Mouse (Mus musculus) large intestine, adult 2 months (tissue): ENCODE data around the gene B3galt5. TPM values are rescaled to one million over a fixed set of nuclear protein-coding genes. Genes with fewer than 3 reads are reported as not detected.
"Not testable (repeated sequence)": the region's sequence is repeated elsewhere in the genome, so short reads cannot be mapped to it uniquely, and the experiment has no call there.

Experiments
- DNase-seq: peaks from one replicate; pipeline ENCODE4 v3.0.0-alpha.2; 2012; ENCODE audit warnings: low read depth, low spot score
- WGBS: fragments of 180-500 bp; shearing (Covaris S2); methylation state at CpG from one replicate; pipeline ENCODE4 v1.1.7; 2018; 5-methylcytosine and 5-hydroxymethylcytosine counted together
- polyA plus RNA-seq: library from polyadenylated mRNA; depleted of rRNA; stranded (reverse); fragments of >200 nt; gene quantifications from 2 replicates; pipeline ENCODE4 v1.2.3, GENCODE M21; 2012

Gene B3galt5
- polyA plus RNA-seq, 1 experiment: 5.8 TPM

DNA sequence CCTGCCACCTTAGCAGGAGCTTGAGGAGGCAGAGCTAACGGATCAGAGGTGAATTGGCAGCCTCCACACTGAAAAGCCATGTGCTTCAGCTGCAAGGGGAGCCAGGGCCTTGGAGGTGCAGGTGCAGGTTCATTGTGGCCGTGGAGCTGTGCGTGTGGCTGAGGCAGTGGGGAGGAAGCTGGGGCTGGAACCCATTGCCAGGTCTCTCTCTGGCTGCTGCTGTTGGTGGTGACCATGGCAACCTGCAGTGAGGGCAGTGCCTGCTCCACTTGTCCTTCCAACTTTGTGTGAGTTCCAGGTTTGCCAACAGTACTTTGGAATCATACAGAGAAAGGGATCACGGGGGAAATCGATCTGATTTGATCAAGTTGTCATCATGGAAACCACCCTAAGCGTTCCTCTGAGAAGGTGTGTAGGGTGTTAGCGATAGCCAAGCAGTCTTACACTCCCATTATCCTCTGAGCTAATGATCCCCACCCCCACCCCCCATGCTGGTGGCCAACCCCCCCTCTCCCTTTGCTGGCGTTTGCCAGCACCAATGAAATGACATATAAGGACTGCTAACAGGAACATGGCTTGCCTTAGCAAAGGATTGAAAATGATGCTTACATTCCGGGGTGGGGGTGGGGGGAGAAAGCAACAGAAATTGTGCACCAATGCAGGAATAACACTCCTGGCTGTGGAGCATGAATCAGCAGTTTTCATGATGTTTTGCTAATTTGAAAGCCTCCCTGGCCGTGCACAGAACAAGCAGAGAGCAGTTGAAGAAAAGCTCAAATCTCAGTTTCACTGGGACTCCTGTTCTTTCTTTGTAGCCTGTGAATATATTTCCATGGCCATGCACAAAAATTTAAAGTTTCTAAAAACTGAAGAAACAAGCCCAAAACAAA lies 90.8 kb downstream of the B3galt5 start:
- 19% methylated on average over 10 of the region's 10 CpGs for WGBS
- DNase-seq: no peak

- 15% methylated on average over 9 of the region's 9 CpGs for WGBS
- DNase-seq: not testable (repeated sequence)
Measured at GRCm38 (mm10) chr16:96327251-96327650, 91.7 kb downstream of the B3galt5 start.

- WGBS: 72% methylated on average over 4 of the region's 4 CpGs
Measured at GRCm38 (mm10) chr16:96339570-96339969, 104.0 kb downstream of the B3galt5 start.

DNA sequence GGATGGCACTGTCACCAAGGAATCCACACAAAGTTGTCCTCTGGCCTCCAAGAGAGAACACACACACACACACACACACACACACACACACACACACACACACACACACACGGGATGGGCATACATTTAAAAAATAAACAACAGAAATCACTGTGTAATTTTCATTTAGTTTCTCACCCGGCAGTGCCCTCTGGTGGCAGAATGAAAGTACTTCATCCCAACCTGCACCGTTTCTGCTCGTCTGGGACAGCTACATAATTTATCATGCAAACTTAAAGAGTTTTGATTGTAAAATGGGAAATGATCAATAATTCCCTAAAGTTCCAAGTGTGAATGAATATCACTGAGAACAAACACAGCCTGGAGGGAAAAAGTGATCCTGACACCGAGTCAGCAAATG lies 105.7 kb downstream of the B3galt5 start:
- WGBS: 12% methylated on average over 5 of the region's 5 CpGs
- DNase-seq: no peak

More at GRCm38 (mm10) chr16:96339570-96339969, 104.0 kb downstream of the B3galt5 start:
- no peak for DNase-seq

DNA sequence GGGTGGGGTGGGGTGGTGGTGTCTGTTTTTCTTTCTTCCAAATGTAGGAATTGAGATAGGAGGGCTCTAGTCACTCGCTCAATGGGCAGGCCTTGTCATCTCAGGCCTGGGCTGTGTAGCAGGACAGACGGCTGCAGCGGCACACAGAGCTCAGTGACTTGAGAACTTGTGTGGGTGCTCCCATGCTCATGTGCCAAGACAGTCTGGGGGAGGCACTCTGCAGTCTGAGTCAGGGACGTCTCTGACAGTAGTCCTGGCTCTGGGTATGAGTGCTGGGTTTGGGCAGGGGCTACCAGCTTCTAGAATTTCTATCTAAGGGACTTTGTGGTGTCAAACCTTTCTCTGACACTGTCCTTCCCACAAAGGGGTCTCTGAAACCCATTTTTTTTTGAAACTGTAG lies 106.3 kb downstream of the B3galt5 start:
- WGBS: 89% methylated on average over 4 of the region's 4 CpGs
- DNase-seq: no peak

- WGBS: 4% methylated on average over 10 of the region's 10 CpGs
- no peak for DNase-seq
Measured at GRCm38 (mm10) chr16:96345117-96345516, 109.5 kb downstream of the B3galt5 start.

DNA sequence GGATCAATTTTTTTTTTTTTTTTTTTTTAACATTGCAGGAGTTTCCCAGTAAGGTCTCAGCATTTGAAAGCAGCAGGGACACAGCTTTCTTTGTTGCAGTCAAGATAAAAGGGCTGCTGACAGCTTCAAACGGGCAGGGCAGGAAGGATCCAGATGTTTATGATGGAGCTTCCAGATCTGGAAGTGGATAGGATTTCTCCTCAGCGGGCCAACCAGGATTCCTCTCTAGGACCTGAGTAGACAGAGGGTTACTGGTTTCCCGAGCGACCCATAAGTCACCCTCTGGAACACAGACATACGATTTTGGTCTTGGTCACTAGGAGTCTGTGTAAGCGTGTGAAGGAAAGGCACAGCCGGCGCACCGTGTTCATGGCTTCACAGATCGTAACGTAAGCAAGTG lies 112.5 kb downstream of the B3galt5 start:
- no peak for DNase-seq
- 55% methylated on average over 11 of the region's 11 CpGs for WGBS

- WGBS: 69% methylated on average over 5 of the region's 5 CpGs
- no peak for DNase-seq
Measured at GRCm38 (mm10) chr16:96348766-96349165, 113.2 kb downstream of the B3galt5 start.

- DNase-seq: no peak
- WGBS: 93% methylated on average over 2 of the region's 2 CpGs
Measured at GRCm38 (mm10) chr16:96351520-96351919, 115.9 kb downstream of the B3galt5 start.

DNA sequence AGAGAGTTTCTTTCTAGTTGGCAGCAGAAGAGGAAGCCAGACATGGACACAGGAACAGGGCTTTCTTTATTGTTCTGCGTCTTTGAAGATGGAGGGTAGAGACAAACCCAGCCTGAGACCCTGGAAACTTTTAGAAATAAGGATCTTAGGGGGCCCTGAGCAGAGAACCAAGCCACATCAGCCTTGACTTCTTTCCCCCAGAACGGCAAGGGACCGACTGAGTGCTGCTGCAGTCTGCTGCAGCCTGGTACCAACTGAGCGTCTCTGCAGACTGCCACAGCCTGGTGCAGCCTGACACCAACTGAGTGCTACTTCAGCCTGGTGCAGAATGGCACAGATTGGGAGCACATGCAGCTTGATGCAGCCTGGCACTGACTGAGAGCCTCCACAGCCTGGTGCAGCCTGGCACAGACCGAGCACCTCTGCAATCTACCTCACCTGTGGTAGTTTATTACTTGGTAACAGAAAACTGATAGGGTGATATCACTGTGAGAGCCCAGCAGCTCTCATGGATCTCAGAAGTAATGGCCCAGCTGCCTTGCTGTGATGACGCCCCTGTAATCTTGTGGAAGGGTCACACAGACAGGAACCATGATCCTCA lies 117.8 kb downstream of the B3galt5 start:
- no peak for DNase-seq
- 67% methylated on average over 6 of the region's 6 CpGs for WGBS

GRCm38 (mm10) chr16:96353996-96354395 lies 118.4 kb downstream of the B3galt5 start:
- 56% methylated on average over 6 of the region's 6 CpGs for WGBS
- no peak for DNase-seq

GRCm38 (mm10) chr16:96357903-96358302 lies 122.3 kb downstream of the B3galt5 start:
- 3% methylated on average over 10 of the region's 10 CpGs for WGBS
- peak; percentile 75 for DNase-seq

DNA sequence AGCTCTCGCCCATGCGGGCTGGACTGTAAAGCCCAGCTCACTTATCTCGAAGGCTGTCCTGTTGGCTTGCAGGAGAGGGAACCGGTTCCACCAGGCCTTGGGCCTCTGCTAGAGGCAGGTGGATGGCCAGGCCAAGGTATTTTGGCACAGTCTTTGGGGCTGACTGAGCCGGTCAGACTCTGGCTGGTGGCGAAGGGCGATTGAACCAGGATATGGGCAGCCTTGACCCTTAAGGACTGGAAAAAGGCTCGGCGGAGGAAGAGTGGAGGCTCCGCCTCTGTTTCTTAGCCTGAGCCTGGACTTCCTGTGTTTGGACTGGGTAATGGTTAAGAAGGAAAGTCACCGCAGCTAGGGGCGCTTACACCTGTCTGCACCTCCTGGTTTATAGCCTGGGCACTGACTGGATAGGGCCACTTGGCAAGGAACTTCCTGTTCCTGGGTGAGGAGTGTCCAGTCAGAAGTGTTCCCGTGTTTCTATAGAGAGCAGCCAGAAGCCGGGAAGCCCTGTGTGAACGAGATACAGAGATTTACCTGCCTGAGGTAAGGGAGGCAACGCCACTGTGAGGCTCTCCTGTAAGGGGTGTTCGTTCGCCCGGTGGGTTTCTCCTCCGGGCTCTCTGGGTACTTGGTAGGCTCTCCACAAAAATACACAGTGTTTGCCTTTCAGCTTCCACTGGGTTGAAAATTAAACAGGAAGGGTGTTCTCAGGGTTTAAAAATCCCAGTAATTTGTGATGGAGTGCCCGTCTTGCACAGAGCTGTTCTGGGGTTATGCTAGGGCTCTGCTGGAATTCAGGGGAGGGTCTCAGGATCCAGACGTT lies 125.9 kb downstream of the B3galt5 start:
- DNase-seq: peak; percentile 78
- WGBS: 31% methylated on average over 22 of the region's 22 CpGs

GRCm38 (mm10) chr16:96362873-96363272 lies 127.3 kb downstream of the B3galt5 start:
- DNase-seq: peak; percentile 65
- WGBS: 29% methylated on average over 4 of the region's 4 CpGs

DNA sequence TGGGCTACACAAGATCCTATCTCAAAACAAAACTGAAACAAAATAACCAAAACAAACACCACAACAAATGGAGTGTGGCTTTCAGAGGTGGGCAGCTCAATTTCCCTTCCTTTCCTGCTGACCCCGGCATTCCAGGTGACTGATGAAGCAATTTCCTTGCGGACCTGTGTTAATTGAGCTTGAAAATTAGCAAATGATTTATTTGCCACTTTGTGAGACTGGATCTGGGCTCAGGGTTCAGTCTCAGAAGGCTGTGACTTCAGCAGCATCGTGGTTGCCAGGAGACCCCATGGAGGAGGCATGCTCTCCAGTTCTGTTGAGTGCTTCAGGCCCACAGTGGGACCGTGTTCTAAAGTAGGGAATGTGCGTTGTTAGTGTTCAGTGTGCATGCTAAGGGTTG lies 127.7 kb downstream of the B3galt5 start:
- DNase-seq: no peak

GRCm38 (mm10) chr16:96364870-96365269 lies 129.3 kb downstream of the B3galt5 start:
- whole genome bisulfite sequencing: 94% methylated on average over 11 of the region's 11 CpGs

More for the DNA sequence above, 127.7 kb downstream of the B3galt5 start:
- 71% methylated on average over 5 of the region's 5 CpGs for WGBS

More at GRCm38 (mm10) chr16:96364870-96365269, 129.3 kb downstream of the B3galt5 start:
- no peak for DNase-seq
